In the genomic region with DNA sequence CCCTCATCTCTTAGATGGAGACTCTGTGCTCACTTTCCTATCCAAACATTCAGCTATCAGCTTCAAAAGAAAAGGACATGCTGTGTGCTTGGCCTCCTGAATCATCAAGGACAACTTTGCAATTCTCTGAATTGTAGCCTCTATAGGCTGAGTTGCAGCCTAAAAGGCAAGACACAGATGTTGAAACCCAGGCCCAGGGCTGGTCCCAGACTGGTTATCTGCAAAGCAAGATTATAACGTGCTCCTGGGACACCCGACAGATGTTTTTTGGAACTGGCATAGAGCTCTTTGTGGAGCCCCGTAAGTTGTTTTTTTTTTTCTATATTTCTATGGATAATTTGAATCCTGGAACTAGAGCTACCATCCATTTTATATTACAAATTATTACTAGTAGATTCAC, we compare ENCODE assay signal across 15 mouse cellular contexts.
"Had no signal": no experiment of that assay in that cellular context is flagged by ENCODE, and none has a peak within 500 bp of the region (broad histone marks: within the 10 kb centered on the region; RNA-seq: fewer than 3 reads in every experiment).

No protein-coding gene starts in this region.

- H3K27me3 ChIP-seq: intestine, embryonic 15.5 days; lung, embryonic 15.5 days; neural tube, embryonic 13.5 days had no signal

- H3K9ac ChIP-seq: intestine, embryonic 15.5 days; lung, embryonic 15.5 days; neural tube, embryonic 13.5 days had no signal

- H3K4me2 ChIP-seq: intestine, embryonic 15.5 days; lung, embryonic 15.5 days; neural tube, embryonic 13.5 days had no signal

- H3K4me1 ChIP-seq: intestine, embryonic 15.5 days; limb, embryonic 10.5 days; lung, embryonic 15.5 days; midbrain, embryonic 10.5 days; neural tube, embryonic 13.5 days had no signal

- H3K9me3 ChIP-seq: intestine, embryonic 15.5 days; limb, embryonic 10.5 days; lung, embryonic 15.5 days; midbrain, embryonic 10.5 days; neural tube, embryonic 13.5 days had no signal

- H3K36me3 ChIP-seq: intestine, embryonic 15.5 days; limb, embryonic 10.5 days; lung, embryonic 15.5 days; midbrain, embryonic 10.5 days; neural tube, embryonic 13.5 days had no signal

- DNase-seq: kidney, adult 18-20 months; kidney, postnatal 10 days; kidney, postnatal 4 days; lung, postnatal 14 days; midbrain, embryonic 14.5 days; retina, postnatal 1 day; right cerebral cortex, postnatal 4 days; spleen, adult 18-20 months had no signal

- ATAC-seq: intestine, embryonic 15.5 days had no signal

- H3K4me3 ChIP-seq: intestine, embryonic 15.5 days; layer of hippocampus, adult 2 months; limb, embryonic 10.5 days; lung, embryonic 15.5 days; midbrain, embryonic 10.5 days; neural tube, embryonic 13.5 days had no signal

- H3K27ac ChIP-seq: intestine, embryonic 15.5 days; layer of hippocampus, adult 2 months; limb, embryonic 10.5 days; lung, embryonic 15.5 days; macrophage; midbrain, embryonic 10.5 days; neural tube, embryonic 13.5 days had no signal
